Mouse (Mus musculus) spleen, adult 2 months (tissue): ENCODE data around the gene Dip2b. TPM values are rescaled to one million over a fixed set of nuclear protein-coding genes. Genes with fewer than 3 reads are reported as not detected.

Source experiments
- DNase-seq, 2 experiments: peaks; one replicate each; pipeline versions ENCODE4 v3.0.0 to v3.0.0-alpha.2; 2012 to 2021; ENCODE audit warnings: low spot score in 2 of 2, low read depth in 1 of 2
- H3K27ac ChIP-seq: fragments of 200-500 bp; 2 replicates; pipeline ENCODE4 v1.5.1; 2012; ENCODE audit warnings: low read length, inconsistent platforms; ENCODE audit not compliant: insufficient read depth
- H3K27me3 ChIP-seq: fragments of 200-500 bp; 2 replicates; pipeline ENCODE4 v1.6.1; 2012; ENCODE audit warnings: mild to moderate bottlenecking, moderate library complexity, low read length, inconsistent platforms; ENCODE audit not compliant: control insufficient read depth, insufficient read depth
- H3K36me3 ChIP-seq: fragments of 200-500 bp; 2 replicates; pipeline ENCODE4 v1.6.1; 2012; ENCODE audit warnings: mild to moderate bottlenecking, low read length, inconsistent platforms; ENCODE audit not compliant: control insufficient read depth, insufficient read depth
- H3K4me1 ChIP-seq: fragments of 200-500 bp; 2 replicates; pipeline ENCODE4 v1.6.1; 2011; ENCODE audit warnings: inconsistent platforms; ENCODE audit not compliant: control insufficient read depth, insufficient read depth, insufficient read length
- H3K4me3 ChIP-seq: fragments of 200-500 bp; 2 replicates; pipeline ENCODE4 v1.5.1; 2011; ENCODE audit warnings: mild to moderate bottlenecking, inconsistent platforms; ENCODE audit not compliant: insufficient read depth, insufficient read length; ENCODE audit errors: extremely low read depth
- CTCF ChIP-seq: fragments of 200-500 bp; IDR thresholded peaks from 2 replicates; pipeline ENCODE4 v1.5.1; 2011; ENCODE audit warnings: mild to moderate bottlenecking, inconsistent platforms; ENCODE audit not compliant: insufficient read depth, insufficient read length, insufficient replicate concordance; ENCODE audit errors: extremely low read depth
- POLR2A ChIP-seq: fragments of 200-500 bp; IDR thresholded peaks from 2 replicates; pipeline ENCODE4 v1.6.1; 2011; ENCODE audit warnings: low read depth, low read length, inconsistent platforms
- WGBS: fragments of 180-500 bp; shearing (Covaris S2); methylation state at CpG from one replicate; pipeline ENCODE4 v1.1.7; 2018; 5-methylcytosine and 5-hydroxymethylcytosine counted together
- polyA plus RNA-seq: library from polyadenylated mRNA; depleted of rRNA; stranded (reverse); fragments of >200 nt; gene quantifications from 2 replicates; pipeline ENCODE4 v1.2.3, GENCODE M21; 2012; rRNA removed

Dip2b gene
- polyA plus RNA-seq, 1 experiment, result 12.2 TPM

GRCm38 (mm10) chr15:100263246-100263905 lies 224.9 kb downstream of the Dip2b start:
- no peak for DNase-seq
- H3K27me3 ChIP-seq, result no peaks in the 10 kb centered on the region
- 44% methylated on average over 4 of the region's 4 CpGs for WGBS
- no peak overlapping the region for H3K4me3 ChIP-seq
- TF ChIP-seq CTCF, result no peak
- no peak for TF ChIP-seq POLR2A
- H3K36me3 ChIP-seq, result peaks cover 11% of the 10 kb centered on the region
- H3K4me1 ChIP-seq, result no peaks in the 10 kb centered on the region
- H3K27ac ChIP-seq, result no peak overlapping the region

GRCm38 (mm10) chr15:100265586-100266325 lies 227.3 kb downstream of the Dip2b start:
- TF ChIP-seq CTCF (no peak), POLR2A (no peak)
- WGBS, result 59% methylated on average over 5 of the region's 5 CpGs
- DNase-seq, result no peak
- peaks cover 4% of the 10 kb centered on the region; the same call in 1 of the 2 replicates for H3K36me3 ChIP-seq
- no peak overlapping the region for H3K4me3 ChIP-seq
- H3K27me3 ChIP-seq, result no peaks in the 10 kb centered on the region
- H3K4me1 ChIP-seq, result no peaks in the 10 kb centered on the region
- no peak overlapping the region for H3K27ac ChIP-seq

DNA sequence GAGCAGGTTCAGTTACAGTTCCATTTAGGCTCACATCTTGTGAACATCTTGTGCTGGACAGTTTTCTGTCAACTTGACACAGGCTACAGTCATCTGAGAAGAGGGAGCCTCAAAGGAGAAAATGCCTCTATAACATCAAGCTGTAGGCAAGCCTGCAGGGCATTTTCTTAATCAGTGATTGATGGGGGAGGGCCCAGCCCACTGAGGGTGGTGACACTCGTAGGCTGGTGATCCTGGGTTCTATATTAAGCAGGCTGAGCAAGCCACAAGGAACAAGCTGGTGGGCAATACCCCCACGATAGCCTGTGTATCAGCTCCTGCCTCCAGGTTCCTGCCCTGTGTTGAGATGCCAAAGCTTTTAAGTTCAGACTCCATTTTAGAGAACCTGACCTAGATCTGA lies 230.5 kb downstream of the Dip2b start:
- no peaks in the 10 kb centered on the region for H3K36me3 ChIP-seq
- H3K27ac ChIP-seq, result no peak overlapping the region
- H3K27me3 ChIP-seq, result no peaks in the 10 kb centered on the region
- no peak for DNase-seq
- no peaks in the 10 kb centered on the region for H3K4me1 ChIP-seq
- WGBS, result 83% methylated on average over 2 of the region's 2 CpGs
- TF ChIP-seq POLR2A, result no peak
- TF ChIP-seq CTCF, result no peak
- H3K4me3 ChIP-seq, result no peak overlapping the region

Other genes with a start within 250 kb of the Dip2b start
- 7.7 and 7.8 TPM in 2 replicates for gene Lima1, start 163.2 kb upstream of the Dip2b start, polyA plus RNA-seq
- not detected in 2 replicates for gene Fam186a, start 71.6 kb upstream of the Dip2b start, polyA plus RNA-seq
- gene Larp4, start 68.6 kb upstream of the Dip2b start, polyA plus RNA-seq, result 27.5 and 37.6 TPM in 2 replicates
- 44.5 and 54.6 TPM in 2 replicates for gene Atf1, start 189.2 kb downstream of the Dip2b start, polyA plus RNA-seq
- not detected in 2 replicates for gene Tmprss12, start 242.2 kb downstream of the Dip2b start, polyA plus RNA-seq